Mouse (Mus musculus): ENCODE results near the gene Atp8a2. TPM values are rescaled to one million over a fixed set of nuclear protein-coding genes. Genes with fewer than 3 reads are reported as not detected.

The Atp8a2 gene
- polyA plus RNA-seq, 1 experiment from 2014 or later: 6.9 TPM

- peak overlapping the region; percentile 91 for H3K4me3 ChIP-seq
- no peak overlapping the region for H3K27ac ChIP-seq
- WGBS: 10% methylated on average over 2 of the region's 2 CpGs
- no peak for DNase-seq (ENCODE audit: low spot score)
- H3K27me3 ChIP-seq (ENCODE audit: insufficient read depth, poor library complexity, severe bottlenecking): peaks cover 20% of the 10 kb centered on the region
- peaks cover 7% of the 10 kb centered on the region; the same call in 1 of the 2 replicates for H3K36me3 ChIP-seq
- H3K4me1 ChIP-seq: peaks cover 41% of the 10 kb centered on the region
- no peaks in the 10 kb centered on the region for H3K9me3 ChIP-seq
These were observed 18.4 kb downstream of the Atp8a2 start for GRCm38 (mm10) chr14:60178571-60178955.

GRCm38 (mm10) chr14:60177614-60178570, 19.1 kb downstream of the Atp8a2 start:
- no peaks in the 10 kb centered on the region for H3K9me3 ChIP-seq
- peaks cover 7% of the 10 kb centered on the region; the same call in 1 of the 2 replicates for H3K36me3 ChIP-seq
- H3K4me1 ChIP-seq: peaks cover 40% of the 10 kb centered on the region
- WGBS: 14% methylated on average over 36 of the region's 37 CpGs
- H3K4me3 ChIP-seq: peak overlapping the region; percentile 91
- H3K27ac ChIP-seq: peak overlapping the region; percentile 94
- peaks cover 20% of the 10 kb centered on the region for H3K27me3 ChIP-seq (ENCODE audit: insufficient read depth, poor library complexity, severe bottlenecking)
- no peak for DNase-seq (ENCODE audit: low spot score)

GRCm38 (mm10) chr14:60176891-60177613, 19.9 kb downstream of the Atp8a2 start:
- peaks cover 48% of the 10 kb centered on the region for H3K4me1 ChIP-seq
- H3K36me3 ChIP-seq: peaks cover 7% of the 10 kb centered on the region; the same call in 1 of the 2 replicates
- peak overlapping the region; percentile 94 for H3K27ac ChIP-seq
- H3K4me3 ChIP-seq: peak overlapping the region; percentile 91
- peak; percentile 86 for DNase-seq (ENCODE audit: low spot score)
- WGBS: 1% methylated on average over 80 of the region's 84 CpGs
- no peaks in the 10 kb centered on the region for H3K9me3 ChIP-seq
- H3K27me3 ChIP-seq (ENCODE audit: insufficient read depth, poor library complexity, severe bottlenecking): peaks cover 20% of the 10 kb centered on the region

GRCm38 (mm10) chr14:60176469-60176890, 20.5 kb downstream of the Atp8a2 start:
- peak overlapping the region; percentile 94 for H3K27ac ChIP-seq
- H3K27me3 ChIP-seq (ENCODE audit: insufficient read depth, poor library complexity, severe bottlenecking): peaks cover 20% of the 10 kb centered on the region
- peaks cover 54% of the 10 kb centered on the region for H3K4me1 ChIP-seq
- peak overlapping the region; percentile 91 for H3K4me3 ChIP-seq
- peaks cover 7% of the 10 kb centered on the region; the same call in 1 of the 2 replicates for H3K36me3 ChIP-seq
- H3K9me3 ChIP-seq: no peaks in the 10 kb centered on the region
- WGBS: 21% methylated on average over 9 of the region's 9 CpGs
- no peak for DNase-seq (ENCODE audit: low spot score)

- peak overlapping the region; percentile 87 for H3K27ac ChIP-seq
- peak; percentile 84 for DNase-seq (ENCODE audit: low spot score)
- WGBS: 36% methylated on average over 12 of the region's 12 CpGs
These were observed 24.5 kb downstream of the Atp8a2 start for GRCm38 (mm10) chr14:60172286-60173055.

GRCm38 (mm10) chr14:60170845-60171610, 26.0 kb downstream of the Atp8a2 start:
- H3K36me3 ChIP-seq: no peaks in the 10 kb centered on the region
- no peaks in the 10 kb centered on the region for H3K9me3 ChIP-seq
- no peak for DNase-seq (ENCODE audit: low spot score)
- H3K4me1 ChIP-seq: peaks cover 38% of the 10 kb centered on the region
- peak overlapping the region; percentile 87; the same call in 1 of the 2 replicates for H3K27ac ChIP-seq
- no peak overlapping the region for H3K4me3 ChIP-seq
- 79% methylated on average over 16 of the region's 16 CpGs for WGBS
- peaks cover 14% of the 10 kb centered on the region for H3K27me3 ChIP-seq (ENCODE audit: insufficient read depth, poor library complexity, severe bottlenecking)

More at GRCm38 (mm10) chr14:60172286-60173055, 24.5 kb downstream of the Atp8a2 start:
- H3K36me3 ChIP-seq: no peaks in the 10 kb centered on the region
- H3K4me3 ChIP-seq: no peak overlapping the region
- H3K4me1 ChIP-seq: peaks cover 46% of the 10 kb centered on the region
- peaks cover 20% of the 10 kb centered on the region for H3K27me3 ChIP-seq (ENCODE audit: insufficient read depth, poor library complexity, severe bottlenecking)
- H3K9me3 ChIP-seq: no peaks in the 10 kb centered on the region

- 83% methylated on average over 3 of the region's 3 CpGs for WGBS
- Histone ChIP-seq H3K27me3 (ENCODE audit: insufficient read depth, poor library complexity, severe bottlenecking) (no peaks in the 10 kb centered on the region), H3K4me1 (peaks cover 9% of the 10 kb centered on the region), H3K9me3 (no peaks in the 10 kb centered on the region), H3K36me3 (no peaks in the 10 kb centered on the region), H3K27ac (no peak overlapping the region), H3K4me3 (no peak overlapping the region)
- no peak for DNase-seq (ENCODE audit: low spot score)
These were observed 33.6 kb downstream of the Atp8a2 start for GRCm38 (mm10) chr14:60163367-60163766.

- DNase-seq (ENCODE audit: low spot score): no peak
- WGBS: 79% methylated on average over 11 of the region's 11 CpGs
- Histone ChIP-seq H3K4me1 (peaks cover 10% of the 10 kb centered on the region; the same call in 1 of the 2 replicates), H3K36me3 (no peaks in the 10 kb centered on the region), H3K9me3 (no peaks in the 10 kb centered on the region), H3K27me3 (ENCODE audit: insufficient read depth, poor library complexity, severe bottlenecking) (no peaks in the 10 kb centered on the region), H3K4me3 (no peak overlapping the region), H3K27ac (no peak overlapping the region)
These were observed 44.6 kb downstream of the Atp8a2 start for GRCm38 (mm10) chr14:60152373-60152772.

- WGBS: 34% methylated on average over 3 of the region's 3 CpGs
- H3K4me3 ChIP-seq: no peak overlapping the region
- no peak for DNase-seq (ENCODE audit: low spot score)
These were observed 48.1 kb downstream of the Atp8a2 start for GRCm38 (mm10) chr14:60148893-60149292.

GRCm38 (mm10) chr14:60143234-60143633, 53.7 kb downstream of the Atp8a2 start:
- Histone ChIP-seq H3K36me3 (no peaks in the 10 kb centered on the region), H3K27ac (no peak overlapping the region), H3K9me3 (no peaks in the 10 kb centered on the region), H3K4me1 (peaks cover 22% of the 10 kb centered on the region), H3K27me3 (ENCODE audit: insufficient read depth, poor library complexity, severe bottlenecking) (no peaks in the 10 kb centered on the region), H3K4me3 (no peak overlapping the region)
- DNase-seq (ENCODE audit: low spot score): no peak
- 75% methylated on average over 10 of the region's 10 CpGs for WGBS

More at GRCm38 (mm10) chr14:60148893-60149292, 48.1 kb downstream of the Atp8a2 start:
- H3K4me1 ChIP-seq: peaks cover 21% of the 10 kb centered on the region
- no peaks in the 10 kb centered on the region for H3K9me3 ChIP-seq
- no peak overlapping the region for H3K27ac ChIP-seq
- no peaks in the 10 kb centered on the region for H3K36me3 ChIP-seq
- H3K27me3 ChIP-seq (ENCODE audit: insufficient read depth, poor library complexity, severe bottlenecking): no peaks in the 10 kb centered on the region

- 92% methylated on average over 4 of the region's 4 CpGs for WGBS
- Histone ChIP-seq H3K27me3 (ENCODE audit: insufficient read depth, poor library complexity, severe bottlenecking) (no peaks in the 10 kb centered on the region), H3K27ac (no peak overlapping the region)
These were observed 58.6 kb downstream of the Atp8a2 start for GRCm38 (mm10) chr14:60138339-60138738.

More at GRCm38 (mm10) chr14:60138339-60138738, 58.6 kb downstream of the Atp8a2 start:
- Histone ChIP-seq H3K9me3 (no peaks in the 10 kb centered on the region), H3K4me1 (peaks cover 6% of the 10 kb centered on the region; the same call in 1 of the 2 replicates), H3K36me3 (no peaks in the 10 kb centered on the region), H3K4me3 (no peak overlapping the region)
- no peak for DNase-seq (ENCODE audit: low spot score)

All from heart, embryonic 10.5 days (tissue).